16 mouse cellular contexts compared by ENCODE assay signal in genomic region chr9:111011550-111011949, GRCm38 (mm10). TPM values are rescaled to one million over a fixed set of nuclear protein-coding genes. Genes with fewer than 3 reads are reported as not detected.
DNase-seq lines count a peak whose midpoint lies in the region; ATAC-seq and TF ChIP-seq lines count a peak whose summit lies in the region.
"Had no signal": no experiment of that assay in that cellular context is flagged by ENCODE, and none has a peak within 500 bp of the region (broad histone marks: within the 10 kb centered on the region; RNA-seq: fewer than 3 reads in every experiment).

No protein-coding gene starts in this region.

- TF ChIP-seq CTCF in kidney, adult 2 months (conservative IDR thresholded peaks at IDR 0.05; ENCODE audit: insufficient read depth, insufficient read length, low read depth, low read length) = no peak

- intact Hi-C loops in heart, postnatal 10 days (cut with DNase I) = no loop called here

- TF ChIP-seq POLR2A in kidney, adult 2 months (IDR thresholded peaks at IDR 0.05; ENCODE audit: low read depth, low read length) = no peak

- H3K27ac ChIP-seq in kidney, adult 2 months (ENCODE audit: insufficient read depth, low read depth, low read length) = peak overlapping the region; percentile 80
- H3K27ac ChIP-seq: hindbrain, embryonic 14.5 days had no signal

- H3K27me3 ChIP-seq in kidney, adult 2 months (replicated peaks; ENCODE audit: control insufficient read depth, insufficient read depth, low read length) = no peaks in the 10 kb centered on the region

- DNase-seq in adrenal gland, adult 8-10 months = peak; percentile 37
- no peak for DNase-seq in adrenal gland, postnatal 4 days (ENCODE audit: low spot score in 2 of 2)
- peak; percentile 24 for DNase-seq in Muller cell, postnatal 12 days (ENCODE audit: inconsistent ontology term)
- peak; percentile 75 for DNase-seq in kidney, adult 2 months
- DNase-seq in kidney, postnatal 36 days = peak; percentile 56 to 63
- DNase-seq in heart, postnatal 10 days = no peak
- DNase-seq: cerebellum, adult 11-12 months; heart, postnatal 14 days; right cerebral cortex, postnatal 14 days; thymus, postnatal 36 days had no signal

- H3K4me3 ChIP-seq in kidney, adult 2 months (ENCODE audit: insufficient read depth, low read depth, low read length) = no peak overlapping the region

- no peaks in the 10 kb centered on the region for H3K36me3 ChIP-seq in kidney, adult 2 months (ENCODE audit: control insufficient read depth, insufficient read depth, low read length)

- ATAC-seq in cerebellum, adult (ENCODE audit: insufficient number of reproducible peaks, low FRiP score, low TSS enrichment) = no peak
- ATAC-seq in granulocyte monocyte progenitor cell, adult 5-6 weeks (replicated peaks; ENCODE audit: poor library complexity, severe bottlenecking) = no peak
- ATAC-seq: midbrain, embryonic 16.5 days had no signal

- no peaks in the 10 kb centered on the region for H3K4me1 ChIP-seq in kidney, adult 2 months (ENCODE audit: control insufficient read depth, insufficient read depth, low read length)

- 57% methylated on average over 9 of the region's 9 CpGs for WGBS in kidney, adult 2 months

RNA-seq across cellular contexts. Expression of gene Ltf, which starts 7.5 kb away (rescaled TPM):
- 1 to 10 TPM in 3 of 4 experiments, under 1 TPM in 1; 0.87 to 3.2 (median 2.0) TPM for total RNA-seq in adrenal gland, adult 8-10 months (2022)
- 10 to 100 TPM; 17.6 to 44.5 TPM for total RNA-seq in adrenal gland, postnatal 4 days (2021)
- polyA plus RNA-seq in kidney, adult 2 months (2012; rRNA removed) = 0.39 and 0.63 TPM in 2 replicates
- 1 to 10 TPM in 1 of 2 experiments, under 1 TPM in 1; 0.72 to 2.3 TPM for total RNA-seq in heart, postnatal 10 days (2021)
- 32.3 TPM in 1 of 2 replicates, not detected in the other for total RNA-seq in granulocyte monocyte progenitor cell, adult 5-6 weeks (2014; fragmentation: Nextera tagmentation)
- total RNA-seq in granulocyte monocyte progenitor cell, adult 5-6 weeks (2017) = 99.6 and 152 TPM in 2 replicates
- polyA plus RNA-seq: cortical plate, adult 2 months had no signal

RNA-seq across cellular contexts. Expression of gene Rtp3, which starts 21.2 kb away (rescaled TPM):
- total RNA-seq in adrenal gland, adult 8-10 months (2022) = 1 to 10 TPM; 2.5 to 4.6 (median 3.9) TPM
- 1 to 10 TPM; 2.1 to 7.6 TPM for total RNA-seq in adrenal gland, postnatal 4 days (2021)
- polyA plus RNA-seq in kidney, adult 2 months (2012; rRNA removed) = 9.8 and 11.4 TPM in 2 replicates
- 1 to 10 TPM; 2.4 to 2.8 TPM for total RNA-seq in heart, postnatal 10 days (2021)
- total RNA-seq in granulocyte monocyte progenitor cell, adult 5-6 weeks (2014; fragmentation: Nextera tagmentation) = not detected in 2 replicates
- total RNA-seq in granulocyte monocyte progenitor cell, adult 5-6 weeks (2017) = not detected in 2 replicates
- polyA plus RNA-seq: forebrain, embryonic 11.5 days; hindbrain, embryonic 14.5 days had no signal

RNA-seq across cellular contexts. Expression of gene Ccrl2, which starts 45.8 kb away (rescaled TPM):
- 10 to 100 TPM in 2 of 4 experiments, 1 to 10 TPM in 2; 5.4 to 12.8 (median 9.8) TPM for total RNA-seq in adrenal gland, adult 8-10 months (2022)
- total RNA-seq in adrenal gland, postnatal 4 days (2021) = 1 to 10 TPM; 4.3 to 4.8 TPM
- polyA plus RNA-seq in kidney, adult 2 months (2012; rRNA removed) = 11.1 and 13.8 TPM in 2 replicates
- total RNA-seq in heart, postnatal 10 days (2021) = 1 to 10 TPM; 6.4 to 7.4 TPM
- 3.7 TPM in 1 of 2 replicates, not detected in the other for total RNA-seq in granulocyte monocyte progenitor cell, adult 5-6 weeks (2014; fragmentation: Nextera tagmentation)
- total RNA-seq in granulocyte monocyte progenitor cell, adult 5-6 weeks (2017) = 6.5 and 8.8 TPM in 2 replicates

Comparison
In these comparisons a context has a peak if more than half of its experiments do, and no peak if none do; other contexts are left out.
1. DNase-seq: peak in adrenal gland, adult 8-10 months (single experiment), Muller cell, postnatal 12 days (single experiment), kidney, adult 2 months (single experiment) and kidney, postnatal 36 days (2 of 2); none in adrenal gland, postnatal 4 days (0 of 2) and heart, postnatal 10 days (0 of 2).